Mouse (Mus musculus) CH12.LX (cell line): ENCODE measurements at regions not wholly inside any gene's neighbourhood (a gene's known extent, or its start where the extent isn't known, plus 50 kb on each side); places are given as distances from the start of the nearest gene placed in this dataset.

Experiments used
- DNase-seq: peaks from one replicate; pipeline ENCODE4 v3.0.0-alpha.2; 2013; ENCODE audit errors: extremely low read depth
- H3K27ac ChIP-seq: 2 replicates; pipeline ENCODE4 v1.5.1; 2012; ENCODE audit warnings: low read depth, mild to moderate bottlenecking, control low read depth, moderate library complexity; ENCODE audit not compliant: insufficient read depth
- H3K27me3 ChIP-seq: replicated peaks from 2 replicates; pipeline ENCODE3; 2012; ENCODE audit warnings: inconsistent platforms
- H3K36me3 ChIP-seq, 2 experiments: replicated peaks in 1 of 2; 2 replicates each; pipeline versions ENCODE3 to v1.6.1; 2012; ENCODE audit warnings: inconsistent platforms in 1 of 2, low read length in 1 of 2, mild to moderate bottlenecking in 1 of 2, mixed read lengths in 1 of 2, moderate library complexity in 1 of 2; ENCODE audit not compliant: control insufficient read depth in 1 of 2, insufficient read depth in 1 of 2
- H3K4me1 ChIP-seq, 2 experiments: 2 replicates each; pipeline ENCODE4 v1.6.1; 2012; ENCODE audit warnings: inconsistent platforms in 1 of 2, moderate library complexity in 1 of 2; ENCODE audit not compliant: insufficient read depth in 2 of 2, control insufficient read depth in 1 of 2
- H3K4me2 ChIP-seq: 2 replicates; pipeline ENCODE4 v1.6.1; 2012; ENCODE audit warnings: low read depth, mild to moderate bottlenecking, control low read depth; ENCODE audit not compliant: poor library complexity, insufficient read depth, severe bottlenecking
- H3K4me3 ChIP-seq, 3 experiments: fragments of 150-350 bp in 1 of 3; sonication (generic) in 1 of 3; replicated peaks in 1 of 3; 2 replicates each; pipeline versions ENCODE3 to v1.5.1; 2011 to 2012; ENCODE audit warnings: low read depth in 2 of 3, low read length in 2 of 3, mild to moderate bottlenecking in 2 of 3, moderate library complexity in 2 of 3, control low read depth in 1 of 3, improper control_type of control experiment in 1 of 3, inconsistent platforms in 1 of 3, mixed read lengths in 1 of 3; ENCODE audit not compliant: poor library complexity in 1 of 3
- H3K79me2 ChIP-seq: replicated peaks from 2 replicates; pipeline ENCODE4 v1.6.1; 2012; ENCODE audit warnings: mild to moderate bottlenecking, moderate library complexity; ENCODE audit not compliant: control insufficient read depth, poor library complexity, insufficient read depth, severe bottlenecking; ENCODE audit errors: extremely low read depth
- H3K9ac ChIP-seq: 2 replicates; pipeline ENCODE4 v1.6.1; 2012; ENCODE audit warnings: low read depth, mild to moderate bottlenecking, control low read depth, moderate library complexity; ENCODE audit not compliant: insufficient read depth
- H3K9me3 ChIP-seq: replicated peaks from 2 replicates; pipeline ENCODE3; 2012; ENCODE audit warnings: low read length, inconsistent platforms, mixed read lengths
- CHD1 ChIP-seq: IDR thresholded peaks from 2 replicates; pipeline ENCODE4 v1.6.1; 2012; ENCODE audit warnings: low read depth, low read length, improper control_type of control experiment, inconsistent platforms
- CHD2 ChIP-seq: IDR thresholded peaks from 2 replicates; pipeline ENCODE4 v1.6.1; 2011; ENCODE audit warnings: low read length, improper control_type of control experiment
- HCFC1 ChIP-seq: IDR thresholded peaks from 2 replicates; pipeline ENCODE4 v1.6.1; 2012; ENCODE audit warnings: low read depth, mild to moderate bottlenecking, inconsistent platforms, low read length, improper control_type of control experiment
- JUND ChIP-seq: conservative IDR thresholded peaks from 2 replicates; pipeline ENCODE4 v1.6.1; 2011; ENCODE audit warnings: low read depth, low read length, improper control_type of control experiment
- MAFK ChIP-seq: IDR thresholded peaks from 2 replicates; pipeline ENCODE4 v1.6.1; 2011; ENCODE audit warnings: low read length, improper control_type of control experiment; ENCODE audit not compliant: insufficient replicate concordance
- NRF1 ChIP-seq: IDR thresholded peaks from 2 replicates; pipeline ENCODE4 v1.6.1; 2014; ENCODE audit warnings: low read depth, mild to moderate bottlenecking, inconsistent platforms, low read length, improper control_type of control experiment, moderate library complexity
- PAX5 ChIP-seq: IDR thresholded peaks from 2 replicates; pipeline ENCODE4 v1.6.1; 2012; ENCODE audit warnings: low read length, inconsistent platforms, mixed read lengths
- POLR2A ChIP-seq: IDR thresholded peaks from 2 replicates; pipeline ENCODE4 v1.6.1; 2011; ENCODE audit warnings: low read depth, mild to moderate bottlenecking, improper control_type of control experiment, low read length
- RAD21 ChIP-seq: IDR thresholded peaks from 2 replicates; pipeline ENCODE4 v1.6.1; 2011; ENCODE audit warnings: low read depth, mild to moderate bottlenecking, low read length, improper control_type of control experiment, moderate library complexity
- RCOR1 ChIP-seq: conservative IDR thresholded peaks from 2 replicates; pipeline ENCODE4 v1.6.1; 2012; ENCODE audit warnings: low read depth, mild to moderate bottlenecking, inconsistent platforms, low read length, improper control_type of control experiment
- SMC3 ChIP-seq: IDR thresholded peaks from 2 replicates; pipeline ENCODE4 v1.6.1; 2011; ENCODE audit warnings: low read depth, low read length, improper control_type of control experiment
- TCF12 ChIP-seq: IDR thresholded peaks from 2 replicates; pipeline ENCODE4 v1.6.1; 2014; ENCODE audit warnings: low read depth, mild to moderate bottlenecking, inconsistent platforms, low read length, improper control_type of control experiment
- UBTF ChIP-seq: IDR thresholded peaks from 2 replicates; pipeline ENCODE4 v1.6.1; 2012; ENCODE audit warnings: low read depth, mild to moderate bottlenecking, inconsistent platforms, low read length, improper control_type of control experiment, moderate library complexity
- USF1 ChIP-seq: IDR thresholded peaks from 2 replicates; pipeline ENCODE4 v1.6.1; 2014; ENCODE audit warnings: low read depth, mild to moderate bottlenecking, inconsistent platforms, low read length, improper control_type of control experiment
- ZNF384 ChIP-seq: IDR thresholded peaks from 2 replicates; pipeline ENCODE4 v1.6.1; 2012; ENCODE audit warnings: low read depth, low read length, improper control_type of control experiment, inconsistent platforms
- dilution Hi-C: fragments of 300-500 bp; cut with MboI; formaldehyde crosslinking; loops from 2 replicates; pipeline ENCODE4 v1.14.3; 2020; ENCODE audit warnings: low sequenced_read_pairs; ENCODE audit not compliant: extremely low pct_unique_long_range_greater_than_20kb, extremely low pct_ligation_motif_present
- in situ Hi-C: fragments of 300-500 bp; cut with MboI; formaldehyde crosslinking; loops from 3 replicates; pipeline ENCODE4 v1.14.3; 2019; ENCODE audit warnings: low sequenced_read_pairs, low pct_ligation_motif_present, low pct_unique_long_range_greater_than_20kb, mixed read lengths

DNA sequence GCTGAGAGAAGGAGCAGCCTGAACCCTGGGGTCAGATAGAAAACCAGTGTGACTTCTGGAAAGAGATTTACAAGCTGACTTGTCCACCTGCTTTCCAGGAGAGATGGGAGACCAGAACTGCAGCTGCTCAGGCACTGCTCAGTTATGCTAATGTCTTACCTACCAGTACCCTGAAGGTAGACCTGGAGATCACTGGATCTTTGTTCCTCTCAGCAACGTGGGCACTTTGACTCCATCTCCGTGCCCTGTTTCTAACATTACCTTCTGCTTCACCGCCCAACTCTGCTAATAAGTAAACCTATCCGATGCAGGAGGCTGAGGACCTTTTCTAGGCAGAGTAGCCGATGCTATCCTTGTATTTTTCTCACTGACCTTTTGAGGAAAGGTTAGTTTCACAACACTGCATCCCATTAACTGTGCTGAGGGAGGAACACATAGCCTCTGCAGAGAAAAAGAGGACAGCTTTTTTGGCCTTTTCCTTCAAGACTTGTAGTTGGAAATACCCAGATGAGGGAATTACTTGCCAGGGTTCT, 490.7 kb upstream of the Camk1g start:
- H3K79me2 ChIP-seq, result no peaks in the 10 kb centered on the region
- dilution Hi-C loops (no loop called here), in situ Hi-C loops (no loop called here)
- TF ChIP-seq NRF1 (no peak), RCOR1 (no peak), HCFC1 (no peak), RAD21 (no peak), PAX5 (no peak), POLR2A (no peak)
- no peaks in the 10 kb centered on the region for H3K9me3 ChIP-seq
- H3K9ac ChIP-seq, result no peak overlapping the region
- H3K27ac ChIP-seq, result no peak overlapping the region
- H3K4me3 ChIP-seq, result no peak overlapping the region
- DNase-seq, result no peak
- no peaks in the 10 kb centered on the region for H3K36me3 ChIP-seq
- no peaks in the 10 kb centered on the region for H3K27me3 ChIP-seq
- H3K4me2 ChIP-seq, result no peak overlapping the region
- H3K4me1 ChIP-seq, result no peaks in the 10 kb centered on the region

DNA sequence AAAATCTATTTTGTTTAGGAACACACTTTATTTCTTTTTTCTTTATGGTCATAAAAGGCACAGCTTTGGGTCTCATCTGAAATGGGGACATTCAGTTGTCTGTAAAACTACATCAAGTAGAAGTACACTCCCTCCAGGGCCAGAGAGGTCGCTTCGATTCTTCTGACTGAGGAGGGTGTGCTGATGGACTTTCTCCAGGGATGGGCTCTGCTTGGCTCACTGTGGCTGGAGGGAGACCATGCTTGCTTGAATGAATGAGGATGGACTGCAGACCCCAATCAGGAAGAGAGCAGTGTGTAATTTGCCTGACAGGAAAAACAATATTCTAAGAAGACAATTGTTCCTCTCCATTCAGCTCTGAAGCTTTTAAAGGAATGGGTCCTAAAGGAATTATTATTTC, 490.3 kb upstream of the Camk1g start:
- no peak overlapping the region for H3K4me3 ChIP-seq
- H3K9ac ChIP-seq, result no peak overlapping the region
- dilution Hi-C loops, result no loop called here
- H3K36me3 ChIP-seq, result no peaks in the 10 kb centered on the region
- TF ChIP-seq JUND (no peak), UBTF (no peak), SMC3 (no peak), USF1 (no peak), CHD2 (no peak), POLR2A (no peak), CHD1 (no peak), MAFK (no peak), TCF12 (no peak), ZNF384 (no peak)
- no peaks in the 10 kb centered on the region for H3K27me3 ChIP-seq
- no peaks in the 10 kb centered on the region for H3K4me1 ChIP-seq
- H3K9me3 ChIP-seq, result no peaks in the 10 kb centered on the region
- no peak overlapping the region for H3K4me2 ChIP-seq
- H3K27ac ChIP-seq, result no peak overlapping the region
- no peaks in the 10 kb centered on the region for H3K79me2 ChIP-seq
- DNase-seq, result no peak
- in situ Hi-C loops, result no loop called here
